In the genomic region with DNA sequence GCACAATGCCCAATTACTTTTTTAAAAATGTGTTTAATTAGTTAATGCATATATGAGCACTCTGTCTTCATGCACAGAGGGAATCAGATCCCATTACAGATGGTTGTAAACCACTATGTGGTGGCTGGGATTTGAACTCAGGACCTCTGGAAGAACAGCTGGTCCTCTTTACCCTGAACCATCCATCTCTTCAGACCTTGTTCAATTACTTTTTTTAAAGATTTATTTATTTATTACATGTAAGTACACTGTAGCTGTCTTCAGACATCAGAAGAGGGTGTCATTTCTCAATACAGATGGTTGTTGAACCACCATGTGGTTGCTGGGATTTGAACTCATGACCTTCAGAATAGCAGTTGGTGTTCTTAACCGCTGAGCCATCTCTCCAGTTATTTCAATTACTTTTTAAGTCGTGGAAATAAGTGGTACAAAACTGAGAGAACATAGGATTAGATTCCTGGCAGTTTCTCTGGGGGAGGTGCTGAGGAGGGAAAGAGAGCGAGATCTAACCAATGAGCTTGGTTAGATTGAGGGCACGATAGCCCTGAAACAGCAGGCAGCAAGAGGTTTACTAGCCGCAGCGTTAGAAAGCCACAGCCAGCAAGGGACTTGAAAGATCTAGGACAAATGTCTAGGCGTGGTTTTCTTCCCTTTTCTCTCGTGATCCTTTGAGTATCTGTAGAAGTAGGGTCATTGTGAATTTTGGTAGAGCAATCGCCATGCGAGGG, we compare ENCODE assay signal across 8 mouse cellular contexts. TPM values are rescaled to one million over a fixed set of nuclear protein-coding genes. Genes with fewer than 3 reads are reported as not detected.
DNase-seq lines count a peak whose midpoint lies in the region; ATAC-seq and TF ChIP-seq lines count a peak whose summit lies in the region.

No protein-coding gene starts in this region.

- peak overlapping the region; percentile 38 for H3K4me2 ChIP-seq in kidney, embryonic 14.5 days (replicated peaks; ENCODE audit: low read depth, low read length)
- peak overlapping the region; percentile 56 for H3K4me2 ChIP-seq in forebrain, embryonic 16.5 days (ENCODE audit: low read length)

- WGBS in kidney, embryonic 14.5 days, result 10% methylated on average over 10 of the region's 10 CpGs
- WGBS in bone marrow, adult 2 months, result 8% methylated on average over 10 of the region's 10 CpGs
- 11% methylated on average over 10 of the region's 10 CpGs for WGBS in forebrain, embryonic 16.5 days

- peak overlapping the region; percentile 67 for H3K4me3 ChIP-seq in kidney, embryonic 14.5 days (ENCODE audit: low read length)
- H3K4me3 ChIP-seq in bone marrow, adult 2 months (replicated peaks; ENCODE audit: control insufficient read depth, low read depth, low read length), result peak overlapping the region; percentile 77
- H3K4me3 ChIP-seq in forebrain, embryonic 16.5 days (replicated peaks; ENCODE audit: low read length), result peak overlapping the region; percentile 85

- H3K9ac ChIP-seq in kidney, embryonic 14.5 days (ENCODE audit: low read depth, low read length), result peak overlapping the region; percentile 69; the same call in 1 of the 2 replicates
- peak overlapping the region; percentile 83 for H3K9ac ChIP-seq in forebrain, embryonic 16.5 days (replicated peaks; ENCODE audit: low read depth, low read length)

- ATAC-seq in kidney, embryonic 14.5 days (ENCODE audit: low FRiP score, low TSS enrichment), result no peak
- no peak for ATAC-seq in forebrain, embryonic 16.5 days

- H3K9me3 ChIP-seq in kidney, embryonic 14.5 days (ENCODE audit: control insufficient read depth, low read length), result no peaks in the 10 kb centered on the region
- no peaks in the 10 kb centered on the region for H3K9me3 ChIP-seq in forebrain, embryonic 16.5 days (ENCODE audit: control insufficient read depth, low read length)

- peaks cover 13% of the 10 kb centered on the region; the same call in 1 of the 2 replicates for H3K36me3 ChIP-seq in kidney, embryonic 14.5 days (ENCODE audit: control insufficient read depth, insufficient read depth, low read length)
- H3K36me3 ChIP-seq in forebrain, embryonic 16.5 days (ENCODE audit: control insufficient read depth, insufficient read depth), result no peaks in the 10 kb centered on the region

- peak overlapping the region; percentile 89 for H3K27ac ChIP-seq in kidney, embryonic 14.5 days (ENCODE audit: low read depth, low read length)
- H3K27ac ChIP-seq in bone marrow, adult 2 months (ENCODE audit: control insufficient read depth, insufficient read depth, low read depth, low read length, poor library complexity), result peak overlapping the region; percentile 88
- H3K27ac ChIP-seq in forebrain, embryonic 16.5 days (ENCODE audit: low read length), result peak overlapping the region; percentile 91

- H3K4me1 ChIP-seq in kidney, embryonic 14.5 days (ENCODE audit: control insufficient read depth, insufficient read depth, low read length), result peaks cover 7% of the 10 kb centered on the region; the same call in 1 of the 2 replicates
- H3K4me1 ChIP-seq in bone marrow, adult 2 months (ENCODE audit: control insufficient read depth, insufficient read depth, low read length), result peaks cover 1% of the 10 kb centered on the region; the same call in 1 of the 2 replicates
- H3K4me1 ChIP-seq in forebrain, embryonic 16.5 days (replicated peaks; ENCODE audit: control insufficient read depth, insufficient read depth, low read length), result peaks cover 15% of the 10 kb centered on the region

- DNase-seq in kidney, adult 9 months, result no peak
- peak; percentile 15 for DNase-seq in lung, postnatal 14 days
- no peak for DNase-seq in left cerebral cortex, adult 11 months (ENCODE audit: low spot score)
- no peak for DNase-seq in embryo, embryonic 9.5 days (ENCODE audit: extremely low spot score)
- DNase-seq in cerebellum, postnatal 10 days, result no peak

- TF ChIP-seq CTCF in bone marrow, adult 2 months (IDR thresholded peaks at IDR 0.05; ENCODE audit: control insufficient read depth, insufficient read depth, low read length), result no peak

- no peaks in the 10 kb centered on the region for H3K27me3 ChIP-seq in kidney, embryonic 14.5 days (ENCODE audit: control insufficient read depth, insufficient read depth, low read length)
- H3K27me3 ChIP-seq in forebrain, embryonic 16.5 days (replicated peaks; ENCODE audit: control insufficient read depth, insufficient read depth, low read length), result no peaks in the 10 kb centered on the region

- no peak for TF ChIP-seq POLR2A in bone marrow, adult 2 months (IDR thresholded peaks at IDR 0.05; ENCODE audit: borderline replicate concordance, control insufficient read depth, low read depth, low read length)

RNA-seq across cellular contexts. Expression of a gene that starts 0.7 kb away (rescaled TPM):
- 14.5 and 24.3 TPM in 2 replicates for polyA plus RNA-seq in kidney, embryonic 14.5 days (2014; fragmentation: Nextera tagmentation; extraction: Ambion mirVana)
- 9.2 and 20.7 TPM in 2 replicates for polyA plus RNA-seq in bone marrow, adult 2 months (2011; ENCODE audit: insufficient read depth, insufficient read length, low replicate concordance, missing spikeins)
- polyA plus RNA-seq in forebrain, embryonic 16.5 days (2015; fragmentation: Nextera tagmentation; extraction: Ambion mirVana), result 15.8 and 16.6 TPM in 2 replicates

RNA-seq across cellular contexts. Expression of a gene that starts 2.0 kb away (rescaled TPM):
- polyA plus RNA-seq in kidney, embryonic 14.5 days (2014; fragmentation: Nextera tagmentation; extraction: Ambion mirVana), result 3.2 and 5.2 TPM in 2 replicates
- polyA plus RNA-seq in bone marrow, adult 2 months (2011; ENCODE audit: insufficient read depth, insufficient read length, low replicate concordance, missing spikeins), result 4.9 and 9.0 TPM in 2 replicates
- polyA plus RNA-seq in forebrain, embryonic 16.5 days (2015; fragmentation: Nextera tagmentation; extraction: Ambion mirVana), result 5.3 and 6.4 TPM in 2 replicates

RNA-seq across cellular contexts. Expression of a gene that starts 33.2 kb away (rescaled TPM):
- not detected in 2 replicates for polyA plus RNA-seq in kidney, embryonic 14.5 days (2014; fragmentation: Nextera tagmentation; extraction: Ambion mirVana)
- not detected in 2 replicates for polyA plus RNA-seq in bone marrow, adult 2 months (2011; ENCODE audit: insufficient read depth, insufficient read length, low replicate concordance, missing spikeins)
- not detected in 2 replicates for polyA plus RNA-seq in forebrain, embryonic 16.5 days (2015; fragmentation: Nextera tagmentation; extraction: Ambion mirVana)

RNA-seq across cellular contexts. Expression of a gene that starts 46.2 kb away (rescaled TPM):
- polyA plus RNA-seq in kidney, embryonic 14.5 days (2014; fragmentation: Nextera tagmentation; extraction: Ambion mirVana), result 1.1 and 1.6 TPM in 2 replicates
- polyA plus RNA-seq in bone marrow, adult 2 months (2011; ENCODE audit: insufficient read depth, insufficient read length, low replicate concordance, missing spikeins), result 1.8 TPM in 1 of 2 replicates, not detected in the other
- polyA plus RNA-seq in forebrain, embryonic 16.5 days (2015; fragmentation: Nextera tagmentation; extraction: Ambion mirVana), result not detected in 2 replicates

RNA-seq across cellular contexts. Expression of a gene that starts 53.4 kb away (rescaled TPM):
- polyA plus RNA-seq in kidney, embryonic 14.5 days (2014; fragmentation: Nextera tagmentation; extraction: Ambion mirVana), result not detected in 2 replicates
- not detected in 2 replicates for polyA plus RNA-seq in bone marrow, adult 2 months (2011; ENCODE audit: insufficient read depth, insufficient read length, low replicate concordance, missing spikeins)
- polyA plus RNA-seq in forebrain, embryonic 16.5 days (2015; fragmentation: Nextera tagmentation; extraction: Ambion mirVana), result not detected in 2 replicates
